Mouse (Mus musculus) cortical plate, adult 2 months (tissue): ENCODE measurements around the gene Pex6.

Experiments
- CTCF ChIP-seq: fragments of 200-500 bp; IDR thresholded peaks from 2 replicates; pipeline ENCODE4 v1.5.1; 2011; ENCODE audit warnings: mild to moderate bottlenecking, control low read depth, low read length; ENCODE audit not compliant: insufficient read depth; ENCODE audit errors: extremely low read depth
- POLR2A ChIP-seq: fragments of 200-500 bp; IDR thresholded peaks from 2 replicates; pipeline ENCODE4 v1.6.1; 2011; ENCODE audit warnings: mild to moderate bottlenecking, low read length, control low read depth; ENCODE audit not compliant: insufficient read depth; ENCODE audit errors: extremely low read depth

DNA sequence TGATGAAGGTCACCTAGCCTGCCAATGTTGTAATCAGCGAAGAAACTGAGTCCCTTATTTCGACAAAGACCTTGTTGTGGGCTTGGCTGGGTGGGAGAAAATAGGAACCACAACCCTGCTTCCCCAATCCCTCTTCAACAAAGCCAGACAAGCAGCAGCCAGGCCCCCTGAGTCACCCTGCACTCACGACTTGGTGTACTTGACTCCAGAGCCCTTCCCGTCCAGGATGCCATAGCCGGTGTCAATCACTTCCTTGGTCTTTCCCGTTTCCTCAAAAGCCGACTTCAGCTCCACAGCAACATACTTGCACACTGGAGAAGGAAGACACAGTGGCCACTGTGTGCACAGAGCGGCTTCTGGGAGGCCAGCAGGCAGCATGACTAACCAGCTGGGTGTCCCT lies 36.0 kb downstream of the Pex6 start:
- TF ChIP-seq CTCF (no peak), POLR2A (no peak)
